Mouse (Mus musculus): ENCODE measurements around the gene Qk. TPM values are rescaled to one million over a fixed set of nuclear protein-coding genes. Genes with fewer than 3 reads are reported as not detected.

Gene Qk
- polyA plus RNA-seq, 1 experiment = 25.4 TPM

GRCm38 (mm10) chr17:10359466-10359865, 39.8 kb upstream of the Qk start:
- Histone ChIP-seq H3K4me1 (ENCODE audit: control insufficient read depth, insufficient read depth, low read length) (no peaks in the 10 kb centered on the region; the same call in 1 of the 2 replicates), H3K27ac (ENCODE audit: control insufficient read depth, insufficient read depth, low read depth, low read length, poor library complexity) (0 out of 2 replicates have a peak overlapping the region, but pooled peaks have one; percentile 17), H3K4me3 (replicated peaks; ENCODE audit: control insufficient read depth, low read depth, low read length) (no peak overlapping the region)
- TF ChIP-seq CTCF (IDR thresholded peaks at IDR 0.05; ENCODE audit: control insufficient read depth, insufficient read depth, low read length) (no peak), POLR2A (IDR thresholded peaks at IDR 0.05; ENCODE audit: borderline replicate concordance, control insufficient read depth, low read depth, low read length) (no peak)
- 54% methylated on average over 14 of the region's 14 CpGs for WGBS

DNA sequence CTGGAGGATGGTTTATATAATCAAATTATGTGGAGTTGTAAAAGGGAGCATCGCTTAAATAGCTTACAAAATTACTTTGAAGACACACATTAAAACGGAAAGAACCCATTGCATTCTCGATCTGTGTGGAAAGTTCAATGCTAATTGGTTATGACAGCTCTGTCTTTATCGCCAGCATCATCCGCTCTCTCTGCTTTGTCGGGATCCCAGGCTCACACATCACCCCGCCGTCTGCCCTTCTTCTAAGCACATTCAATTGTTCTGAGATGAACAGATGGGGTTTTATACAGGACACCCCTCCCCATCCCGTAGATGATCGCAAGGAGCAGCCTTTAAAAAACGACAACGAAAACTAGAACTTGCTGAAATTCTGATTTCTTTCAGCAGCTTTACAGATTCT, 37.7 kb upstream of the Qk start:
- WGBS = 90% methylated on average over 12 of the region's 12 CpGs
- TF ChIP-seq POLR2A (IDR thresholded peaks at IDR 0.05; ENCODE audit: borderline replicate concordance, control insufficient read depth, low read depth, low read length) = no peak
- TF ChIP-seq CTCF (IDR thresholded peaks at IDR 0.05; ENCODE audit: control insufficient read depth, insufficient read depth, low read length) = no peak
- Histone ChIP-seq H3K4me1 (ENCODE audit: control insufficient read depth, insufficient read depth, low read length) (no peaks in the 10 kb centered on the region; the same call in 1 of the 2 replicates), H3K27ac (ENCODE audit: control insufficient read depth, insufficient read depth, low read depth, low read length, poor library complexity) (no peak overlapping the region), H3K4me3 (replicated peaks; ENCODE audit: control insufficient read depth, low read depth, low read length) (no peak overlapping the region)

- H3K27ac ChIP-seq (ENCODE audit: control insufficient read depth, insufficient read depth, low read depth, low read length, poor library complexity) = no peak overlapping the region
- H3K4me3 ChIP-seq (replicated peaks; ENCODE audit: control insufficient read depth, low read depth, low read length) = no peak overlapping the region
- 63% methylated on average over 6 of the region's 6 CpGs for WGBS
- no peaks in the 10 kb centered on the region; the same call in 1 of the 2 replicates for H3K4me1 ChIP-seq (ENCODE audit: control insufficient read depth, insufficient read depth, low read length)
- TF ChIP-seq CTCF (IDR thresholded peaks at IDR 0.05; ENCODE audit: control insufficient read depth, insufficient read depth, low read length) = no peak
- no peak for TF ChIP-seq POLR2A (IDR thresholded peaks at IDR 0.05; ENCODE audit: borderline replicate concordance, control insufficient read depth, low read depth, low read length)
Measured at GRCm38 (mm10) chr17:10356294-10356693, 36.6 kb upstream of the Qk start.

DNA sequence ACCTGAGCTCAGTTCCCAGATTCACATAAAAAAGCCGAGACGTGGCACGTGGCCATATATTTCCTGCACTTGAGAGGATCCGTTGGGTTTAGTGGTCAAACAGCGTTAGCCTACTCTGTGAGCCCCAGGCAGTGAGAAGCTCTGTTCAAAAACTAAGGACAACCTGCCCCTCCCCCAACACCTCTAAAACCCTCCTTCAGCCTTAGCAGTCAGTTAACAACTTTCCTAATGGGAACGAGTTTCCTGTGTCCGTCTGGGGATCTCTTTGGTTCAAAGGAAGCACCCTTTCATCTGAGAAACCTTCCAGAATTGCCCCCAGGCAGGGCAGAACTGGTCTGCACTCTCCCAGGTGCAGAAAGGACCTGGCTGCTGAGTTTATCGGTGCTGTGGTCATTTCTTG, 36.1 kb upstream of the Qk start:
- no peaks in the 10 kb centered on the region; the same call in 1 of the 2 replicates for H3K4me1 ChIP-seq (ENCODE audit: control insufficient read depth, insufficient read depth, low read length)
- WGBS = 63% methylated on average over 8 of the region's 8 CpGs

GRCm38 (mm10) chr17:10338286-10338685, 18.6 kb upstream of the Qk start:
- H3K27ac ChIP-seq (ENCODE audit: control insufficient read depth, insufficient read depth, low read depth, low read length, poor library complexity) = no peak overlapping the region
- H3K4me3 ChIP-seq (replicated peaks; ENCODE audit: control insufficient read depth, low read depth, low read length) = no peak overlapping the region
- H3K4me1 ChIP-seq (ENCODE audit: control insufficient read depth, insufficient read depth, low read length) = no peaks in the 10 kb centered on the region
- TF ChIP-seq CTCF (IDR thresholded peaks at IDR 0.05; ENCODE audit: control insufficient read depth, insufficient read depth, low read length) (no peak), POLR2A (IDR thresholded peaks at IDR 0.05; ENCODE audit: borderline replicate concordance, control insufficient read depth, low read depth, low read length) (no peak)
- 87% methylated on average over 10 of the region's 10 CpGs for WGBS

More for the DNA sequence above, 36.1 kb upstream of the Qk start:
- Histone ChIP-seq H3K4me3 (replicated peaks; ENCODE audit: control insufficient read depth, low read depth, low read length) (no peak overlapping the region), H3K27ac (ENCODE audit: control insufficient read depth, insufficient read depth, low read depth, low read length, poor library complexity) (no peak overlapping the region)
- TF ChIP-seq POLR2A (IDR thresholded peaks at IDR 0.05; ENCODE audit: borderline replicate concordance, control insufficient read depth, low read depth, low read length) = no peak
- no peak for TF ChIP-seq CTCF (IDR thresholded peaks at IDR 0.05; ENCODE audit: control insufficient read depth, insufficient read depth, low read length)

GRCm38 (mm10) chr17:10336558-10336957, 16.9 kb upstream of the Qk start:
- WGBS = 83% methylated on average over 12 of the region's 12 CpGs
- H3K4me1 ChIP-seq (ENCODE audit: control insufficient read depth, insufficient read depth, low read length) = no peaks in the 10 kb centered on the region
- no peak for TF ChIP-seq POLR2A (IDR thresholded peaks at IDR 0.05; ENCODE audit: borderline replicate concordance, control insufficient read depth, low read depth, low read length)
- no peak for TF ChIP-seq CTCF (IDR thresholded peaks at IDR 0.05; ENCODE audit: control insufficient read depth, insufficient read depth, low read length)

GRCm38 (mm10) chr17:10335809-10336499, 16.3 kb upstream of the Qk start:
- Histone ChIP-seq H3K27ac (ENCODE audit: control insufficient read depth, insufficient read depth, low read depth, low read length, poor library complexity) (no peak overlapping the region), H3K4me3 (replicated peaks; ENCODE audit: control insufficient read depth, low read depth, low read length) (no peak overlapping the region), H3K4me1 (ENCODE audit: control insufficient read depth, insufficient read depth, low read length) (no peaks in the 10 kb centered on the region)
- WGBS = 29% methylated on average over 16 of the region's 16 CpGs
- no peak for TF ChIP-seq POLR2A (IDR thresholded peaks at IDR 0.05; ENCODE audit: borderline replicate concordance, control insufficient read depth, low read depth, low read length)
- no peak for TF ChIP-seq CTCF (IDR thresholded peaks at IDR 0.05; ENCODE audit: control insufficient read depth, insufficient read depth, low read length)

More at GRCm38 (mm10) chr17:10336558-10336957, 16.9 kb upstream of the Qk start:
- H3K4me3 ChIP-seq (replicated peaks; ENCODE audit: control insufficient read depth, low read depth, low read length) = no peak overlapping the region
- H3K27ac ChIP-seq (ENCODE audit: control insufficient read depth, insufficient read depth, low read depth, low read length, poor library complexity) = no peak overlapping the region

- TF ChIP-seq POLR2A (IDR thresholded peaks at IDR 0.05; ENCODE audit: borderline replicate concordance, control insufficient read depth, low read depth, low read length) (no peak), CTCF (IDR thresholded peaks at IDR 0.05; ENCODE audit: control insufficient read depth, insufficient read depth, low read length) (no peak)
- under 1% methylated on average over 31 of the region's 31 CpGs for WGBS
- H3K4me1 ChIP-seq (ENCODE audit: control insufficient read depth, insufficient read depth, low read length) = no peaks in the 10 kb centered on the region
- no peak overlapping the region for H3K27ac ChIP-seq (ENCODE audit: control insufficient read depth, insufficient read depth, low read depth, low read length, poor library complexity)
- no peak overlapping the region for H3K4me3 ChIP-seq (replicated peaks; ENCODE audit: control insufficient read depth, low read depth, low read length)
Measured at GRCm38 (mm10) chr17:10334957-10335690, 15.5 kb upstream of the Qk start.
